Mouse (Mus musculus) kidney, embryonic 15.5 days (tissue): Measurements from ENCODE around the gene Ccdc88c. TPM values are rescaled to one million over a fixed set of nuclear protein-coding genes. Genes with fewer than 3 reads are reported as not detected.
A peak's percentile ranks its signal among the peaks of the same experiment; 100 is the strongest.

Source experiments
- ATAC-seq: fragments of 200-750 bp; cut with Nextera tagmentation; replicated peaks from 2 replicates; pipeline ENCODE4 v1.8.0; 2017; ENCODE audit warnings: moderate TSS enrichment; ENCODE audit not compliant: low FRiP score
- H3K27ac ChIP-seq: fragments of 300-500 bp; sonication (generic); 2 replicates; pipeline ENCODE4 v1.5.1; 2015; ENCODE audit warnings: mild to moderate bottlenecking, inconsistent platforms
- H3K27me3 ChIP-seq: fragments of 300-500 bp; sonication (generic); 2 replicates; pipeline ENCODE4 v1.6.1; 2015; ENCODE audit warnings: inconsistent platforms
- H3K36me3 ChIP-seq: fragments of 300-500 bp; sonication (generic); 2 replicates; pipeline ENCODE4 v1.6.1; 2015; ENCODE audit warnings: inconsistent platforms
- H3K4me1 ChIP-seq: fragments of 300-500 bp; sonication (generic); 2 replicates; pipeline ENCODE4 v1.6.1; 2015; ENCODE audit warnings: inconsistent platforms
- H3K4me2 ChIP-seq: fragments of 300-500 bp; sonication (generic); 2 replicates; pipeline ENCODE4 v1.6.1; 2015; ENCODE audit warnings: moderate library complexity, mild to moderate bottlenecking, inconsistent platforms
- H3K4me3 ChIP-seq: fragments of 300-500 bp; sonication (generic); replicated peaks from 2 replicates; pipeline ENCODE4 v1.5.1; 2015; ENCODE audit warnings: mild to moderate bottlenecking, inconsistent platforms
- H3K9ac ChIP-seq: fragments of 300-500 bp; sonication (generic); 2 replicates; pipeline ENCODE4 v1.6.1; 2015; ENCODE audit warnings: mild to moderate bottlenecking, inconsistent platforms
- H3K9me3 ChIP-seq: fragments of 300-500 bp; sonication (generic); replicated peaks from 2 replicates; pipeline ENCODE4 v1.6.1; 2016; ENCODE audit warnings: inconsistent platforms
- WGBS: fragments of 180-500 bp; shearing (Covaris S2); methylation state at CpG from one replicate; pipeline ENCODE4 v1.1.7; 2015; ENCODE audit warnings: mixed read lengths; 5-methylcytosine and 5-hydroxymethylcytosine counted together
- polyA plus RNA-seq: library from polyadenylated mRNA; unstranded; fragments of >200 nt; fragmentation: Nextera tagmentation; extraction: Ambion mirVana; gene quantifications from 2 replicates; pipeline ENCODE4 v1.2.1, GENCODE M21; 2015

The Ccdc88c gene
- 12.5 and 12.7 TPM in 2 replicates for polyA plus RNA-seq

DNA sequence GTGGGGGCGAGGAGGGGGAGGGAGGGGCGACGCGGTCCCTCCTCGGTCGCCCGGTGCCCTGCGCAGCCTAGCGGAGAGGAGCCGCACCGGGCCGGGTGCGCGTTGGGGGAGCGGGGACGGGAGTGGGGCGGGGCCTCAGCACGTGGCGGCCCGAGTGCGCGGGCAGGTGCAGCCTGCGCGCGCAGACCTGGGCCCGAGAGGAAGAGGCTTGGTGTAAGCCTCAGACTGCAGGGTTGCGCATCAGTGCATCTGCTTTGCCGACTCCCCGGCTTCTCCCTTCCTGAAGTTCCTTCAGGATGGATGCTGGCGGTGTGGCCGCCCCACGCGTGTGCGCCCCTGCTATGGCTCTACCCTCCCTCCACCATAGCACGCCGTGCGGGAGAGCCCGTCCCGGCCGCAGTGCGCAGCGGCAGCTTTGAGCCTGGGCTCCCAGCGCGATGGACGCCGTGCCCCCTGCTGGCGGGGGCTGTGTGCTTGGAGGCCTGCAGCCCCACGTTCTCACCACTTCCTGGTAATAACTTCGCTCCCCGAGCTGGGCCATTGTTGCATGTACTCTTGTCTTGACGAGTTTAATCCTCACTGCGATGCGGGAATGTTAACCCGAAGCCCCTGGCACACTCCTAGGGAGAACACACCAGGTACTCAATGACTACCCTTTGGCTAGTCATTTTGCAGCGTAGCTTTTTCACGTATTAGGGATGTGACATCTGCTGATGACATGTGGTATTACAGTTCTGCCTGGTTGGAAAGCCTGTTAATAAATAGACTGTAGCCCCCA lies at the start of gene Ccdc88c:
TSS of gene Ccdc88c (minus strand) at position 103 of the 778 bp plus-strand sequence.
- peak within 1 kb of the TSS; percentile 69 for H3K4me3 ChIP-seq
- peak within 1 kb of the TSS; percentile 68 for H3K9ac ChIP-seq
- H3K27me3 ChIP-seq, result peaks cover 9% of the 10 kb centered on the region
- no peaks in the 10 kb centered on the region for H3K9me3 ChIP-seq
- peak within 1 kb of the TSS; percentile 94 for H3K27ac ChIP-seq
- H3K4me1 ChIP-seq, result peaks cover 47% of the 10 kb centered on the region
- H3K36me3 ChIP-seq, result no peaks in the 10 kb centered on the region
- peak; percentile 92 for ATAC-seq
- H3K4me2 ChIP-seq, result peak within 1 kb of the TSS; percentile 95
- under 1% methylated on average over 51 of the region's 56 CpGs for WGBS

DNA sequence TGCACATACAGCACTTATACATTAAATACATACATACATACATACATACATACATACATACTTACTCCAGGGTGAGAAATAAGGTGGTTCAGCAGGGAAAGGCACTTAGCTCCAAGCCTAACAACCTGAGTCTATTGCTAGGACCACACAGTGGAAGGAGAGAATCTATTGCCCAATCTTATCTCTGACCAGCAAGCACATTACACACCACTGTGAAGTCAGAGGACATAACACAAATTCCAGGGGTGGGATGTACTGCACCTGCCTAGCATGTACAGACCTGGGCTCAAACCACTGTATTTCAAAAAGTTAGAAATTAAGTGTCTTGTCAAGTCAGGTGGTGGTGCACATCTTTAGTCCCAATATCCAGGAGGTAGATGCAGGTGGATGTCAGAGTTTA lies 49.1 kb upstream of the Ccdc88c start:
- no peak overlapping the region for H3K4me3 ChIP-seq
- no peaks in the 10 kb centered on the region for H3K27me3 ChIP-seq
- no peak overlapping the region for H3K4me2 ChIP-seq
- no peak overlapping the region for H3K9ac ChIP-seq
- H3K27ac ChIP-seq, result no peak overlapping the region
- H3K36me3 ChIP-seq, result peaks cover 38% of the 10 kb centered on the region
- H3K9me3 ChIP-seq, result no peaks in the 10 kb centered on the region
- ATAC-seq, result no peak
- peaks cover 15% of the 10 kb centered on the region for H3K4me1 ChIP-seq

DNA sequence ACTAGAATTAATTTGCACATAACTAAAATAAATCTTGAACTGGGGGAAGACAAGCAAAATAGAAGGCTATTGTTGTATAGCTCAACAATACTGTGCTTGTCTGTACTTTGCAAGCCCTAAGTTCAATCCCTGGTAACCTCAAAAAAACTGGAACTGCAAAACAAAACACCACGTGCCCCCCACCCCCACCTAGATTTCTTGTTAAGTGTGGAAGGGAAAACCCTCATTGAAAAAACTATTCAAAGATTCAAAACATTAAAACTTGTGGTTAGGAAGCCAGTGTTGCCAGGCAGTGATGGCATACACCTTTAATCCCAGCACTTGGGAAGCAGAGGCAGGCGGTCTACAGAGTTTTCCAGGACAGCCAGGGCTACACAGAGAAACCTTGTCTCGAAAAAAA lies 46.6 kb upstream of the Ccdc88c start:
- H3K4me3 ChIP-seq, result no peak overlapping the region
- H3K9me3 ChIP-seq, result no peaks in the 10 kb centered on the region
- H3K4me1 ChIP-seq, result peaks cover 3% of the 10 kb centered on the region
- peaks cover 29% of the 10 kb centered on the region for H3K36me3 ChIP-seq
- 85% methylated on average over 3 of the region's 3 CpGs for WGBS
- H3K27me3 ChIP-seq, result no peaks in the 10 kb centered on the region
- H3K9ac ChIP-seq, result no peak overlapping the region
- no peak overlapping the region for H3K4me2 ChIP-seq
- H3K27ac ChIP-seq, result no peak overlapping the region
- no peak for ATAC-seq

DNA sequence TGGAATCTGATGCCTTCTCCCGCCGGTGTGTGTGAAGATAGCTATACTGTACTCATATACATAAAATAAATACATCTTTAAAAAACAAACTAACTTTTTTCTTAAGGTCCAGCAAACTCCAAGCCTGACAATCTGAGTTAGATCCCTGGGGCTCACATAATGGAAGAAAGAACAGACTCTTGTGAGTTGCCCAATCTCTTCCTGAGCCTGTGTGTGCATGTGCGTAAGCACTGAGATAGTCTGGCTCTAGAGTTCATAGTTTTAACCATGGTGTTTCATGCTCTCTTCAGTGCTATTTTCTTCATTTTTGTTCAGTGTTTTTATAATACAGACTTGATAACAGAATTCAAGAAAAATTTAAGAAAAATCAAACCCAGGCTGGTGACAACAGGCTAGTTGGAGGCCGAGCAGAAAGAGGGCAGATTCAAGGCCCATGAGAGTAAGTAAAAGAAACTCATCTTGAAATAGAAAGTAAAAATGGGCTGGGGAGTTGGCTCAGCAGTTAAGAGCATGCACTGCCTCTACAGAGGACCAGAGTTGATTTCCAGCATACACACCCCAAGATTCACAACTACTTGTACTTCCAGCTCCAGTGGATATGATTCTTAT lies 46.1 kb upstream of the Ccdc88c start:
- Histone ChIP-seq H3K27me3 (no peaks in the 10 kb centered on the region), H3K9me3 (no peaks in the 10 kb centered on the region), H3K4me1 (no peaks in the 10 kb centered on the region), H3K4me3 (no peak overlapping the region), H3K27ac (no peak overlapping the region), H3K36me3 (peaks cover 28% of the 10 kb centered on the region), H3K9ac (no peak overlapping the region), H3K4me2 (no peak overlapping the region)
- ATAC-seq, result no peak
- 91% methylated on average over 4 of the region's 4 CpGs for WGBS

DNA sequence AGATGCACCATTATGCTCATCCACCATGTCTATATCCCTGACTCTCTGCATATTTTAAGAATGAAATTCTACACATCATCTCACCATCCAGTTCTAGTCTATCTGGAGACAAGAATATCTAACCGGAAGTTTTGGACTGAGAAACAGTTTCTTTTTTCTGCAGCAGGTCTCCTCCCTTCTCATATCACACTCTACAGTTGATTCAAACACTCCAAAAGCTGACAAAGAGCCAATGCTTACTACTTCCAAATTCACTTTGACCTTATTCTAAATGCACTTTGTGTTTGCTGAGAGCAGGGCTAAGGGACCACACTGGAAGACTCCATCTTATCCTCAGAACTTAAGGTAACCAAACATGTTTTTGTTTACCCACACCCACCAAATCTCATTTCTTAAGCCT lies 41.0 kb upstream of the Ccdc88c start:
- Histone ChIP-seq H3K27me3 (no peaks in the 10 kb centered on the region), H3K4me3 (no peak overlapping the region), H3K9me3 (no peaks in the 10 kb centered on the region), H3K4me2 (no peak overlapping the region), H3K9ac (no peak overlapping the region), H3K27ac (no peak overlapping the region), H3K4me1 (no peaks in the 10 kb centered on the region), H3K36me3 (peaks cover 31% of the 10 kb centered on the region)
- no peak for ATAC-seq
- WGBS, result 95% methylated on average over 1 of the region's 1 CpGs

DNA sequence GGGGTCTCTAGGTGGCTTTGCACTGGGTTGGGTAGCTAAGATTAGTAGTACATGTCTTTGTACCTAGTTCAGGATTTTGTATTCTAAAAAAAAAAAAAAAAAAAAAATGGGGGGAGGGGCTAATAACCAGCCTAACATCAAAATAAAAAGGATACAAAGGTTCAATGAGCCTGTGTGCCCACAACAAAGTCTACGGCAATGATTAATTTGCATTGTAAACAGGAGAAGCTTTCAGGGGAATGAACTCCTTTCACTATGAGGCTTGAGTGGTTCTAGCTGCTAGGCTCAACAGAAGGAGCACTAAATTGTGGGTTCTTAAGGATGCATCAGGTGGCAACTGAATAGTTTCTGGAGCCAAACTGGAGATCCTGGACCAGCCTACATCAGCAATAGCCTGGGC lies 37.5 kb upstream of the Ccdc88c start:
- Histone ChIP-seq H3K36me3 (peaks cover 63% of the 10 kb centered on the region), H3K4me3 (no peak overlapping the region), H3K27me3 (no peaks in the 10 kb centered on the region), H3K4me2 (no peak overlapping the region), H3K27ac (no peak overlapping the region), H3K9ac (no peak overlapping the region), H3K4me1 (no peaks in the 10 kb centered on the region), H3K9me3 (no peaks in the 10 kb centered on the region)
- no peak for ATAC-seq
- 88% methylated on average over 1 of the region's 1 CpGs for WGBS

DNA sequence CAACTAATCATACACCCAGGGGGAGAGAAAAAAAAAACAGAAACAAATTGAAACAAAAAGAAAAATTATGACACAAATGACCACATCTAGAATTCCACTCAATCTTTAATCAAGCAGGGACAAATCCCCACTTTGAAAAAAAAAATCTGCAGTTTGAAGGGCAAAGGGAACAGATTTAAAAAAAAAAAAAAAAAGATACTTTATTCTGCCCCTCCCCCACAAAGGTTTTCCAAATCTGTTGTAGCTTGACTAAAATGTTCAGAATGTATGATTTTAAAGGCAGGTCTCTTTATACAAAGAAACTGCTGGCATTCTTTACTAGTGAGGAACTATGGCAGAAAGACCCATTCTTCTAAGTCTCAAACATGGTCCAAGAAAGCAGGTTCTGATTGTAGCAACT lies 11.1 kb upstream of the Ccdc88c start:
- H3K9me3 ChIP-seq, result no peaks in the 10 kb centered on the region
- H3K36me3 ChIP-seq, result peaks cover 65% of the 10 kb centered on the region

DNA sequence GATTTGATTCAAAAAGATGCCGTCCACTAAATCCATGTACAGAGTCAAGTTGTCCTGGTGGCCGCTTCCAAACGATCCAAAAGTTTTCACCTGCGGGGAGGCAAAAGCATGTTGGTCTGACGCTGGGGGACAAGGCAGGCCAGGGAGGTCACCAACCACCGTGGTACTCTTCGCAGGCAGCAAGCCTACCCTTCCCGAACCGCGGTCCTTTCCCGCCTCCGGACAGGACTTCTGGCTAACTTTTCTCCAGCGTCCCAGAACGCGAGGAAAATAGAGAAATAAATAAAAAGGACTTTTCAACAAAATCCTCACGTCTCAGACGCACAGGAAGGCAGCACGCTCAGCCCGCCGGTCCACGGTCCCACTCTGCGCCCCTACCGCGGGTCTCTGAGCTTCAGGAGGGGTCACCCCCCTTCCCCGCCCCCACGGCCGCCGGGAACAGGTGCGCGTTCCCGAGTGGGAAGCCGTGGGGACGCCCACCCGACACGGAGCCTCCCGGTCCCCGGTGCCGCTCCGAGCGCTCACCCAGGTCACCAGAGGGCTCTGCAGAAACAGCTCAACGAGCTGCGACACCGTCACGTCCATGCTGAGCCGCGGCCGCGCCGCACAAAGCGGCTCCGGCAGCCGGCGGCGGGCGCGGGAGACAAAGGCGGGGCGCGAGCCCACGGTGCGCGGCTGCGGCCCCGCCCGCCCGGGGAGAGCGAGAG lies 456 bp downstream of the Ccdc88c start:
- H3K36me3 ChIP-seq, result no peaks in the 10 kb centered on the region
- peak overlapping the region; percentile 95 for H3K4me2 ChIP-seq
- peak; percentile 30 for ATAC-seq
- H3K27ac ChIP-seq, result peak overlapping the region; percentile 94
- peak overlapping the region; percentile 68 for H3K9ac ChIP-seq
- peak overlapping the region; percentile 69 for H3K4me3 ChIP-seq
- H3K4me1 ChIP-seq, result peaks cover 53% of the 10 kb centered on the region
- no peaks in the 10 kb centered on the region for H3K9me3 ChIP-seq
- peaks cover 9% of the 10 kb centered on the region for H3K27me3 ChIP-seq
- WGBS, result under 1% methylated on average over 58 of the region's 67 CpGs

More for the DNA sequence above, 11.1 kb upstream of the Ccdc88c start:
- Histone ChIP-seq H3K9ac (no peak overlapping the region), H3K4me3 (no peak overlapping the region), H3K4me2 (no peak overlapping the region), H3K27me3 (no peaks in the 10 kb centered on the region), H3K4me1 (no peaks in the 10 kb centered on the region), H3K27ac (no peak overlapping the region)
- ATAC-seq, result no peak

DNA sequence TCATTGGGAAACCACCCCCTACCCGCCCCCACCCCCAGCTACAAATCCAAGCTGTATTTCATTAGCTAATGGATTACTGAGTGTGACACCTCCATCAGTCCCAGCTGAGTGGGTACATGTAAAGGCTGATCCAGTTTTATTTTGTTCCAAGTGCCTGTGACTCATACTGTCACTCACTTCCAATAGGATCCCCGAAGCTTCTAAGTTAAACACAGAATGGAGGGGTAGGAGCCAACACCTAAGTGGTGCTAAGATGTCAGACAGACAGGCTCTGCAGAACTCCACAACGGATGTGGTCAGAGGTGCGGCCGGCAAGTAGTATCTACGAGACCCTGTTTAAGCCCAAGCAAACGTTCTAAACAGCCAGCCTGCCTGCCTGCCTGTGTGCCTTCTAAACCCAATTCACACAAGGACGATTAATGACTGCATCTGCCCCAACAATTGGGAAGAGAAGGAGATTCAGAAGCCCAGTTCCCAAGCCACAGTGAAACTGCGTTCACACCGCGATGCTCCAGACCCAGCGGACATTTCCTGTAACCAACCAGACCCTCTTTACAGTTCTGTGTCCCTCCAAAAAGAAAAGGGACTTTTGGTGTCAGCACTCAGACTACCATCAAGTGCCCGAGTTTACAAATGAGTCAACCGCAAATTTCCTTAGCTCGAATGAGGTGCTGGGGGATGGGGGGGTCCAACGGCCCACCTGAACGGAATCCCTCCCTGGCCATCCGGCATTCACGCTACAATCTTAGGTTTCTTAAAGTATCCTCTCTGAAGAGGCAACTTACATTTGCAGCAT lies 1.2 kb downstream of the Ccdc88c start:
- ATAC-seq, result no peak; the same call in 1 of the 2 replicates
- Histone ChIP-seq H3K4me2 (peak overlapping the region; percentile 95), H3K4me3 (peak overlapping the region; percentile 69), H3K4me1 (peaks cover 57% of the 10 kb centered on the region), H3K9me3 (no peaks in the 10 kb centered on the region), H3K27ac (peak overlapping the region; percentile 94), H3K9ac (peak overlapping the region; percentile 68), H3K27me3 (peaks cover 9% of the 10 kb centered on the region), H3K36me3 (peaks cover 2% of the 10 kb centered on the region; the same call in 1 of the 2 replicates)
- 3% methylated on average over 19 of the region's 19 CpGs for WGBS

DNA sequence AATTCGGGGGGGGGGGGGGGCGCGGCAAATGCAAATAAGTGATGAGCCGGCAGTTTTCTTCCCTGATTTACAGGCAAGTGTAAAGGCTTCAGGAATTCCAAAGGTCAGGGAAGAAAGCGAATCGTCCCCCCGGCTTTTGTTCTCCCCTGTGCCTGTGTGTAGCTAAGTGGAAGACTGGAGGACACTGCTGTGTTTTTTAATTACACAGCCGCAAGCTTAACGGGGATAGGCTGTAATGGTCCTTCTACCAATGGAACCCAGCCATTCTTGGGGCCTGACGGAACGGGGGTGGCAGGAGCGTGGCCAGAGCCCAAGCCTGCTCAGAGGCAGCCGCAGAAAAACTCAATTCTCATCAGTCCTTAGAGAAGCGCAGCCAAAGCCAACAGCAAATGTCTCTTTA lies 1.9 kb downstream of the Ccdc88c start:
- Histone ChIP-seq H3K27me3 (peaks cover 9% of the 10 kb centered on the region), H3K4me1 (peaks cover 57% of the 10 kb centered on the region), H3K9me3 (no peaks in the 10 kb centered on the region), H3K4me2 (peak overlapping the region; percentile 95), H3K27ac (peak overlapping the region; percentile 72), H3K9ac (peak overlapping the region; percentile 38; the same call in 1 of the 2 replicates), H3K36me3 (peaks cover 9% of the 10 kb centered on the region), H3K4me3 (peak overlapping the region; percentile 69)
- ATAC-seq, result no peak
- 5% methylated on average over 14 of the region's 14 CpGs for WGBS

DNA sequence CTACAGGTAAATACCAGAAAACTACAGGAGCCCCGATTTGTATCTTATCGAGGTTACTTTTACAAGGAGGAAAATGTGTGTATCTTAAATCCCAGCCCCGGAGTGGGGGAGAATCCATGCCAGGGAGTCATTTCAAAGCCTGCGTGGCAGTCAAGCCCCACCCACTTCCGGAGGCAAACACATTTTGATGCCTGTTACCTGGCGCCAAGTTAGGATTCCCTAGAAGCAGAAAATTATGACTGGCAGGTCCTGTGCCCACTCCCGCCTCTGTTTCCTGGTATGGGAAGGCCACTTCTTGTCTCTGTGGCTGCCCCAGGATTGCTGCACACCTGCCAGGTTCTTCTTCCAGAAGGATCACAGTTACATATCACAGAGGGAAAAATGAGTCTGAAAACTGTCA lies 2.3 kb downstream of the Ccdc88c start:
- H3K27ac ChIP-seq, result no peak overlapping the region
- peak overlapping the region; percentile 38; the same call in 1 of the 2 replicates for H3K9ac ChIP-seq
- H3K27me3 ChIP-seq, result peaks cover 9% of the 10 kb centered on the region
- H3K9me3 ChIP-seq, result no peaks in the 10 kb centered on the region
- peaks cover 13% of the 10 kb centered on the region for H3K36me3 ChIP-seq
- H3K4me3 ChIP-seq, result peak overlapping the region; percentile 69
- WGBS, result 41% methylated on average over 7 of the region's 7 CpGs
- H3K4me1 ChIP-seq, result peaks cover 57% of the 10 kb centered on the region
- peak overlapping the region; percentile 95 for H3K4me2 ChIP-seq
- ATAC-seq, result no peak
